Mouse (Mus musculus): ENCODE measurements around the gene Slc35f2.

The Slc35f2 gene

GRCm38 (mm10) chr9:53771344-53772021 is at the start of gene Slc35f2:
Gene Slc35f2 (plus strand): TSS chr9:53771538.
- peak; percentile 16 to 43 for DNase-seq

- DNase-seq: no peak
Measured at GRCm38 (mm10) chr9:53740829-53741404, 30.4 kb upstream of the Slc35f2 start.

GRCm38 (mm10) chr9:53750411-53750810 is 20.9 kb upstream of the Slc35f2 start:
- no peak for DNase-seq

- DNase-seq: no peak
Measured at GRCm38 (mm10) chr9:53750899-53751298, 20.4 kb upstream of the Slc35f2 start.

- no peak for DNase-seq
Measured at GRCm38 (mm10) chr9:53754801-53755200, 16.5 kb upstream of the Slc35f2 start.

- DNase-seq: no peak
Measured at GRCm38 (mm10) chr9:53758142-53758541, 13.2 kb upstream of the Slc35f2 start.

DNA sequence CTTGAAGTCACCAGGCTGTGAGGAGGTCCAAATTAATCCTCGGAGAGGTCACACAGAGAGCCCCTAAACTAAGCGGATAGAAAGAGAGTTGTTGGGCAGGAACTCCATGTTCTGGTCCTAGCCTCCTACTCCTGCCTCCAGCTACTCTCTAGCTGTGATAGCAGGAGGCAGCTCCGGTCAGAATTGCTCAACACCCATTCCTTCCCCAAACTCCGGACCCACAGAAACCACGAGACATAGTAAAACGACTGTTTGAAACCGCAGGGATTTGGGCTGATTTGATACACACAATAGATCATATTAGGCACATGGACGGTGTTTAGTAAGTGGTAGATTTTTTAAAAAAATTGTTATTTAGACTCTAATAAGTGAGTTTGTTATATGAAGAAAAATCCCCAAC is 6.6 kb upstream of the Slc35f2 start:
- DNase-seq: no peak

DNA sequence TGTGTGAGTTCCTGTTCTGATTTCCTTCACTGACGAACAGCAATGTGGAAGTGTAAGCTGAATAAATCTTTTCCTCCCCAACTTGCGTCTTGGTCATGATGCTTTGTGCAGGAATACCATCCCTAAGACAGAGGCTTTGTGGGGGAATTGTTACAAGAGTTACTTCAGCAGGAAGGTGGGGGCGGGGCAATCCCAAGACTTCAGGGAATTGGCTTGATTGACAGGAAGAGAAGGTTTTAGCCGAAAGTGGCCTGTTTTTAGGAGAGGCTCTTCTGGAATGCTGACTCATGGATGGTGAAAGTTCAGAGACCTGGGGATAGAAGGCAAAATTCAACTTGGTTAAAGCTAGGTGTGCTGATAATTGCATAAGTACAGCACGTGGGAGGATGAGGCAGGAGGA is 2.9 kb upstream of the Slc35f2 start:
- DNase-seq: no peak

DNA sequence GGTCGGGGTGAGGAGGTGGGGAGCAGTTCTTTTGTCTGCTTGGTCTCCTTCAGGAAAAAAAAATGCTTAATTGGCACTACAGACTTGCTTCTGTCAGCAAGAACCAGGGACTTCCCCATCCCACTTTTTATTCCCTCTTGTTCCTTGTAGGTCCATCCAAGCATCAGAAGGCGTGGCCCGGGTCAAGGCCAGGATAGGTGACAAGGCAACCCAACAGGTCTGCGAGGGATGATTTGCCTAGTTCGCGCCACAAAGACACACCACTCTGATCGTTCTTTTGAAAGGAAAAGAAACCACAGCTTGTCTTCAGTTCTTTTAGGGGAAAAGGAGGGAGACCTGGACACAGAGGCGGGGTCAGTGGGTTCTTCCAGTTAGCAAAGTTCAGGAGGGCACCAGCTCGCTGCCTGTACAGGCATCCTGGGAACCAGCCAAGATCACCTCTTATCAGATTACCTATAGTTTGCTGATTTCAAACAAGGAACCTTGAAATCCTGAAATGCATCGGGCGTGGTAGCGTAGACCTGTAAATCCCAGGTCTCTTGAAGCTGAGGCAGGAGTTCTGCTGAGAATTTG is 481 bp upstream of the Slc35f2 start:
- DNase-seq: no peak

GRCm38 (mm10) chr9:53772121-53772561 is 803 bp downstream of the Slc35f2 start:
- DNase-seq: peak; percentile 11 to 38

- no peak for DNase-seq
Measured at GRCm38 (mm10) chr9:53775511-53775910, 4.2 kb downstream of the Slc35f2 start.

DNA sequence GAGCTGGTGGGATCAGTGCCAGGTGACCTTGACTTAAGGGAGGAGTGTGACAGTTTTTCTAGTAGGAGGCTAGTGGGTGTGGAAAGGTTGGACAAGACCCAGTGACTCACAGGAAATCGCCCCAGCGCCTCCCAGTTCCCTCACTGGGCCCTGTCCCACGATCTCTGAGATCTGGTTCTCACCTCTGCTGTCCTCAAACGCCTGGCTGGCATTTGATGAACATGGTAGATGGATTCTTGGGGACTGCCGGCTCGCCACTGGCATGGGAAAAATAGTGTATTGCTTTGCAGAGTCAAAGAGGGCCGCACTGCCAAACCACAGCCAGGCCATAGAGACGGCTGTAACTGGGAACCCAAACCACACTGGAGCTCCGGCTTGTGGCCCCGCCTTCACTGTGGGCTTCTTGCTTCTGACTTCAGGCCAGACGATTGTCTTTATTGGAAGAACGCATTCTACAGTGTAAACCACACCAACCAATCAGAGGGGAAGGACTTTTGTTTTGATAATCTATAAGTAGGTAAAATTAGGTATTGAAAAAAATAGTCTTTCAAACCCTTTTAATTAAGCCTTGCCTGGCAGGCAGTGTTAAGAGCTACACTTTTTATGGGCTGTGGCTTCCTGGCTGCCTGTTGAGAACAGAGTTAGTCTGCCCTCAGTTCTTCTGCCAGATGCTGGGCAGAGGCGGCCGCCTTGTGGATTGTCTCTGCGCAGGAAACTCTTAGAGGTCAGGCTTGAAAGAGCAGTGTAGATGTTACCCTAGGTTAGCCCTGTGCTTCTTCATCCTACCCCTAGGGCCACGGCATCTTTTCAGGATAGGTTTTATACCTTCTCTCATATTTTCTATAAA is 15.4 kb downstream of the Slc35f2 start:
- peak in 1 of 2 experiments; percentile 22 for DNase-seq

- no peak for DNase-seq
Measured at GRCm38 (mm10) chr9:53793830-53794330, 22.5 kb downstream of the Slc35f2 start.

DNA sequence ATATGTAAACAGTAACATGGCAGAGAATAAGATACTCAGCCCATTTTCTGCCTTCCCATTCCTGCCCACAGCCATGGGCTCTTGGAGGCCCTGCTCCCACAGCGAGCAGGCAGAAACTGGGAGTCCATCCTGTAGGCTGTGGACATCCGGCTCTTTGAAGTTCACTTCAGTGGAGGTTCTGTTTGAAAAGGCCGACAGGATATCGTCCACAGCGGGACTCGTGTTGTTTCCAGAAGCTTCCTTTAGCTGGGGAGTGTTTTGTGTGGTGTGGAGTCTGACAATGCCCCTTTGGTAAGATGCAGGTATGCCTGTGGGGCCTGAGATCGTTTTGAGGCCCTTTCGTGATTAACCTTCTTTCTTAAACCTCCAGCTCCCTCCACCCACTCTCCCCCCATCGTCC is 23.2 kb downstream of the Slc35f2 start:
- DNase-seq: peak; percentile 13 to 39

DNA sequence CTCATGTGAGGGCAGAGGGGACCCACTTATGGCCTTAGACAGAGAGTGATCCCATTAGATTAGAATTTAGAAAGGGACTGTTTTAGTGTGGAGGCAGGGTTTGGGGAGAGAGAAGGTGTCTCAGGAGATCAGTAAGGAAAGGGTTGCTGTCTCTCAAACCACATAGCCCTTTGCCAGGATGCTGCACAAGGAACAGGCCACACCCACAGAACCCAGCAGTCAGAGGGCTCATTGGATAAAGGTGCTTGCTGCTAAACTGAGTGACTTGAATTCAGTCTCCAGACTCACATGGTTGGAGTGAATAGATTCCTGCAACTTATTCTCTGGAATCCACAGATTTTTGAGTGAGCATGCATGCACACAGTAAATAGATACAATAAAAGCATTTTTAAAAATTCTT is 24.0 kb downstream of the Slc35f2 start:
- DNase-seq: no peak

DNA sequence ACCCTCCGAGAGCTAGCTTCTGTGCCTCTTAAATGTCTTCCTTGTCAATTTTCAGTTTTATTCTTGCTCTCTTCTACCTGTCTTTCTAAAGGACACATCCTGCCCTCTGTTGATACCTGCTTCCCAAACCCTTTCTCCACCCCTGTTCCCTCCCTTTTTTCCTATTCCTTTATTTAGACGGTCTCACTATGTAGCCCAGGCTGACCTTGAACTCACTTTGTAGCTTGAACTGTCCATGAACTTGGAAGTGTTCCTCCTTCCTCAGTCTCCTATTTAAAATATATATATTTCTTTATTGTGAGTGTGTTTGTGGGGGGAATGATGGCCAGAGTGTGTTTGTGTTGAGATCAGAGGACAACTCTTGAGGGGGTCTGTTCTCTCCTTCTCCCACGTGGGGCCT is 25.0 kb downstream of the Slc35f2 start:
- DNase-seq: no peak

- no peak for DNase-seq
Measured at GRCm38 (mm10) chr9:53797141-53797540, 25.8 kb downstream of the Slc35f2 start.

DNA sequence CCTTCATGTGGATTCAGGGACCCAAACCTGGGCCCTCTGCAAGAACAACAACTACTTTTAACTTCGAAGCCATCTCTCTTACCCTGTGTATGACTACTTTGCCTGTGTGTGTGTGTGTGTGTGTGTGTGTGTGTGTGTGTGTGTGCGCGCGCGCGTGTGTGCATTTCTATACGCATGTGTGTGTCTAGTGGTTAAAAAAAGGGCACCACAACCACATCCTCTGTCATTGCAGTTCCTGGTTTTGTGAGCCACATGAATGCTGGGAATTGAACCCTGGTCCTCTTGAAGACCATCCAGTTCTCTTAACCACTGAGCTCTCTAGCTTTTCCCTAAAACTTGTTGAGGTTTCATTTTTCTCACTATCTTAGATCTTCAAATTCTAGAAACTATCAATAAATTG is 31.6 kb downstream of the Slc35f2 start:
- DNase-seq: no peak

DNA sequence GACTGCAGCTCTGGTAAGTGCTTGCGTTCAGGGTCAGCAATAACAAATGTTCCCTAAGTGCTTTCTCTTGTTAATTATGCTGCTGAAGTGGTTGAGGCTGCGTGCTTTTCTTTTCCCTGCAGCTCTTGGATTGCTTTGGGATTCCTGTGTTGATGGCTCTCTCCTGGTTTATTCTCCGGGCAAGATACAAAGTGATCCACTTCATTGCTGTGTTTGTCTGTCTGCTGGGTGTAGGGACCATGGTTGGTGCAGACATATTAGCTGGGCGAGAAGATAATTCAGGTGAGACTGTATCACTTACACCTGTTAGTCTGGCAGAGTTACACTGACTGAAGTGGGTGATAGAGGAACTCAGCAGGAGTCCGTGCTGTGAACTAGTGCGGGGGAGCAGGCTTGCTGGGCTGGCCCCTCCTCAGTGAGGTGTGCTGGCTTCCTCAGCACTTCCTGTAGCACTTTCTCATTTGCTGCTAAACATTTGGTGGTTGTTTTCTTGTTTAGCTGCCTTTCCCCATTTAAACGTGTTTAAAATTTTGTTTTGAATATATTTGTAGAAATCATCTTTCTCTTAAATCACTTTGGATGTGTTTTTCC is 35.3 kb downstream of the Slc35f2 start:
- DNase-seq: no peak

DNA sequence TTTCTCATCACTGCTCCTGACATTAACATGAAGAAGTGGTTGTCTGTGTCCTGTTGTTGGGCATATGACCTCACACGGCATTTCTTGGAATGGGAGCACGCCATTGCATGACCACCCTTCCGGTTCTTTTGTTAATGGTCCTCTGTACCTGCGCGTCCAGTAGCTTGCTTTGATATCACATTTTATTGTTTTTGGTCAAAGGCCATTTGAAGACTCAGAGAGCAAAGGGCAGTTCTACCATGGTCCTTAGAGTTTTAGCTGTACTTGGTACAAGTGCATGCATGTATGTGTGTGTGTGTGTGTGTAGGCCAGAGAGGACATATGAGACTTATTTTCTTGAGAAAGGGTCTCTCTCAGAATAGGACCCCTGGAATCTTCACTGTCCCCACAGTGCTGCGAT is 42.1 kb downstream of the Slc35f2 start:
- no peak for DNase-seq

GRCm38 (mm10) chr9:53818760-53819159 is 47.4 kb downstream of the Slc35f2 start:
- peak in 1 of 2 experiments; percentile 59 for DNase-seq

- peak in 1 of 2 experiments; percentile 5 for DNase-seq
Measured at GRCm38 (mm10) chr9:53825318-53825717, 54.0 kb downstream of the Slc35f2 start.

All from lung, postnatal 4 days (tissue).